Mouse (Mus musculus) lung, embryonic 14.5 days (tissue): ENCODE results near the gene Ddx19b. TPM values are rescaled to one million over a fixed set of nuclear protein-coding genes. Genes with fewer than 3 reads are reported as not detected.

Experiments
- ATAC-seq: fragments of 200-750 bp; cut with Nextera tagmentation; 2 replicates; pipeline ENCODE4 v1.8.0; 2017; ENCODE audit warnings: mild to moderate bottlenecking, moderate TSS enrichment, moderate library complexity; ENCODE audit not compliant: insufficient read depth
- DNase-seq: peaks from one replicate; pipeline ENCODE4 v3.0.0-alpha.2; 2015
- H3K27ac ChIP-seq: fragments of 300-500 bp; sonication (generic); 2 replicates; pipeline ENCODE4 v1.5.1; 2014; ENCODE audit warnings: low read depth, mild to moderate bottlenecking, moderate library complexity
- H3K27me3 ChIP-seq: fragments of 300-500 bp; sonication (generic); 2 replicates; pipeline ENCODE4 v1.6.1; 2014; ENCODE audit warnings: low read length, control low read depth; ENCODE audit not compliant: insufficient read depth
- H3K36me3 ChIP-seq: fragments of 300-500 bp; sonication (generic); 2 replicates; pipeline ENCODE4 v1.6.1; 2014; ENCODE audit warnings: control low read depth; ENCODE audit not compliant: insufficient read depth
- H3K4me1 ChIP-seq: fragments of 300-500 bp; sonication (generic); 2 replicates; pipeline ENCODE4 v1.6.1; 2014; ENCODE audit warnings: antibody characterized with exemption, control low read depth; ENCODE audit not compliant: insufficient read depth
- H3K4me2 ChIP-seq: fragments of 300-500 bp; sonication (generic); 2 replicates; pipeline ENCODE4 v1.6.1; 2014; ENCODE audit warnings: mild to moderate bottlenecking
- H3K4me3 ChIP-seq: fragments of 300-500 bp; sonication (generic); 2 replicates; pipeline ENCODE4 v1.5.1; 2014; ENCODE audit warnings: low read depth, low read length
- H3K9ac ChIP-seq: fragments of 300-500 bp; sonication (generic); 2 replicates; pipeline ENCODE4 v1.6.1; 2014
- H3K9me3 ChIP-seq: fragments of 300-500 bp; sonication (generic); 2 replicates; pipeline ENCODE4 v1.6.1; 2016; ENCODE audit warnings: low read depth, low read length, control low read depth
- CTCF ChIP-seq: IDR thresholded peaks from 2 replicates; pipeline ENCODE4 v1.5.1; 2016; ENCODE audit warnings: antibody characterized with exemption, low read depth
- WGBS: fragments of 180-500 bp; shearing (Covaris S2); extraction: QIAGEN DNeasy Blood & Tissue Kit; methylation state at CpG from one replicate; pipeline ENCODE4 v1.1.7; 2014; 5-methylcytosine and 5-hydroxymethylcytosine counted together
- polyA plus RNA-seq: library from polyadenylated mRNA; unstranded; fragments of >200 nt; fragmentation: Nextera tagmentation; extraction: Ambion mirVana; gene quantifications from 2 replicates; pipeline ENCODE4 v1.2.1, GENCODE M21; 2014

The Ddx19b gene
- polyA plus RNA-seq, 1 experiment from 2014 or later = 7.2 TPM

DNA sequence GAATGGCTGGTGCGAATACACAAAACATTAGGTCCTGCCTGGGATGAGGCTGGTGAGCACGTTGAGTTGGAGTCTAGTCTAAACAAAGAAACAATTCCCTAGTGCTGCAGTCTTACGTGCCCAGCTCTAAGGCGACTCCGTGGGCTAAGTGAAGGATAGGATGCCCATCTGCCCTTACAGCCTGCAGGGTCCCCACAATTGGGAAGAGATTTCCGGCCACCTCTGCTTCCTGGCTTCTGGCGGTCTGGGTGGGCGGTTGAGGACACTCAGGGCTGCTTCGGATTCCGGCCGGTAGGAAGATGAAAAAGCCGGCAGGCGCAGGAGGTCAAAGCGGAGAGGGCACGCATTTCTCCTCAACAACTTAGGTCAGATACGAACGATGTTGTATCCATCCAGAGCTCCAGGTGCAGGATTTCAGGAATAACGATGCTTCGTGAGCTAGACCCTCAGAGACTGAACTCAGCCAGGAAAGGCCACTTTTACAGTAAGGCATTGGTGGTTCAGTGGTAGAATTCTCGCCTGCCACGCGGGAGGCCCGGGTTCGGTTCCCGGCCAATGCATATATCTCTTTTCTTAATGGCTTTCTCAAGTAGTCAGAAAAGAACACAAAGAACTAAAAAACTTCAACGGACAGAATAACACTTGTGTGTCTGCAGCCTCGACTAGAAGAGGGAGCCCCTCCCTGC, 30.7 kb upstream of the Ddx19b start:
- DNase-seq (peak; percentile 96), ATAC-seq (peak; percentile 94)
- Histone ChIP-seq H3K4me2 (peak overlapping the region; percentile 78), H3K4me3 (peak overlapping the region; percentile 65), H3K4me1 (no peaks in the 10 kb centered on the region; the same call in 1 of the 2 replicates), H3K9me3 (no peaks in the 10 kb centered on the region), H3K27me3 (no peaks in the 10 kb centered on the region), H3K36me3 (peaks cover 14% of the 10 kb centered on the region), H3K9ac (peak overlapping the region; percentile 56), H3K27ac (peak overlapping the region; percentile 26; the same call in 1 of the 2 replicates)
- under 1% methylated on average over 27 of the region's 27 CpGs for WGBS
- TF ChIP-seq CTCF = no peak

GRCm38 (mm10) chr8:111061688-111062071, 30.1 kb upstream of the Ddx19b start:
- Histone ChIP-seq H3K27ac (peak overlapping the region; percentile 26; the same call in 1 of the 2 replicates), H3K9ac (peak overlapping the region; percentile 56), H3K4me2 (peak overlapping the region; percentile 78), H3K4me3 (peak overlapping the region; percentile 65), H3K4me1 (no peaks in the 10 kb centered on the region; the same call in 1 of the 2 replicates), H3K9me3 (no peaks in the 10 kb centered on the region), H3K36me3 (peaks cover 14% of the 10 kb centered on the region), H3K27me3 (no peaks in the 10 kb centered on the region)
- 2% methylated on average over 14 of the region's 14 CpGs for WGBS
- ATAC-seq = peak; percentile 2; the same call in 1 of the 2 replicates
- DNase-seq = peak; percentile 18
- TF ChIP-seq CTCF = no peak

DNA sequence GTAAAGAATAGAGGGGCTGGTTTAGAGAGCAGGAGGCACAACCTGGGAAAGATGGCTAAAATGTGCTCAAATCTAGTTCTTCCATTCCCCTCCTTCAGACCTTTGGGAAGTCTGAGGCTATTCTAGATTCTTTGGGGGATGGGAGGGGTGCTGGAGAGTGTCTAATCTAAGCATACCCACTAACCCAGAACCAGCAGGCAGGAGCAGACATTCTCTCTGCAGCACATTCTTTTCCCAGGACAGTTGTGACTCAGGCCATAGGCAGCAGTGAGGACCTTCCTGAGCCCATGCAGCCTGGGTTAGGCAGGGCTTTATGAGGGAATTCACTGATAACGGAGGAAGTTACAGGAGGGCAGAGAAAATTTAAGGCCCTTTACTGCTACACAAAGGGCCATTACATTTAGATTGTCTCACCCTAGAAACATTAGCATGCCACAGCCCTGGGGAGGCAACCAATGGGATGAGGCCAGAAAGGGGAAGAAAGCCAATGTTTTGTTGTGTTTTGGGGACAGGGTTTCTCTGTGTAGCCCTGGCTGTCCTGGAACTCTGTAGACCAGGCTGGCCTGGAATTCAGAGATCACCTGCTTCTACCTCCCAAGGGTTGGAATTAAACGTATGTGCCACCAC, 27.5 kb upstream of the Ddx19b start:
- Histone ChIP-seq H3K9me3 (no peaks in the 10 kb centered on the region), H3K9ac (no peak overlapping the region), H3K4me1 (no peaks in the 10 kb centered on the region; the same call in 1 of the 2 replicates), H3K4me2 (no peak overlapping the region), H3K27ac (no peak overlapping the region), H3K36me3 (peaks cover 32% of the 10 kb centered on the region), H3K4me3 (no peak overlapping the region), H3K27me3 (no peaks in the 10 kb centered on the region)
- DNase-seq (no peak), ATAC-seq (no peak)
- TF ChIP-seq CTCF = no peak
- 63% methylated on average over 2 of the region's 2 CpGs for WGBS

GRCm38 (mm10) chr8:111056691-111057293, 25.2 kb upstream of the Ddx19b start:
- WGBS = under 1% methylated on average over 59 of the region's 63 CpGs
- peak; percentile 72 for ATAC-seq
- Histone ChIP-seq H3K9ac (peak overlapping the region; percentile 89), H3K27ac (peak overlapping the region; percentile 86), H3K9me3 (no peaks in the 10 kb centered on the region), H3K36me3 (peaks cover 54% of the 10 kb centered on the region), H3K4me2 (peak overlapping the region; percentile 94), H3K4me3 (peak overlapping the region; percentile 94), H3K4me1 (no peaks in the 10 kb centered on the region; the same call in 1 of the 2 replicates), H3K27me3 (no peaks in the 10 kb centered on the region)
- TF ChIP-seq CTCF = no peak
- DNase-seq = peak; percentile 46

DNA sequence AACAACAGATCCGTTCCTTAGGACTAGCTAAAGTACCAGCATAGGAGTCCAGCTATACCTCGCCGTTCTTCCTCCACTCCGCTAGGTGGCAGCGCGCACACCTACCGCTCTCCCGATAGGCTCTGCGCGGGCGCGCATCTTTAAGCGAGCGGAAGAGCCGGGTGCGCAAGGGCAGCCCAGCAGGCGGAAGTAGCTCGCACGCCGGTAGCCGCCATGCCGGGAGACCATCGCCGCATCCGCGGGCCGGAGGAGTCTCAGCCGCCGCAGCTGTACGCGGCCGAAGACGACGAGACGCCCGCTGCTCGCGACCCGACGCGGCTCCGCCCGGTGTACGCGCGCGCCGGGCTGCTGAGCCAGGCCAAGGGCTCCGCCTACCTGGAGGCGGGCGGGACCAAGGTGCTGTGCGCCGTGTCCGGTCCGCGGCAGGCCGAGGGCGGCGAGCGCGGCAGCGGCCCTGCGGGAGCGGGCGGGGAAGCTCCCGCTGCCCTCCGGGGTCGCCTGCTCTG, 24.7 kb upstream of the Ddx19b start, which contains the start of gene Exosc6:
TSS of gene Exosc6 (plus strand) at position 182 of the 506 bp plus-strand sequence.
- peak; percentile 92 for TF ChIP-seq CTCF
- H3K27ac ChIP-seq = peak within 1 kb of the TSS; percentile 86
- peaks cover 60% of the 10 kb centered on the region for H3K36me3 ChIP-seq
- H3K27me3 ChIP-seq = no peaks in the 10 kb centered on the region
- H3K4me3 ChIP-seq = peak within 1 kb of the TSS; percentile 94
- under 1% methylated on average over 62 of the region's 68 CpGs for WGBS
- H3K9me3 ChIP-seq = no peaks in the 10 kb centered on the region
- peak; percentile 95 for ATAC-seq
- peak within 1 kb of the TSS; percentile 89 for H3K9ac ChIP-seq
- peak within 1 kb of the TSS; percentile 94 for H3K4me2 ChIP-seq
- DNase-seq = peak; percentile 98
- H3K4me1 ChIP-seq = no peaks in the 10 kb centered on the region; the same call in 1 of the 2 replicates

DNA sequence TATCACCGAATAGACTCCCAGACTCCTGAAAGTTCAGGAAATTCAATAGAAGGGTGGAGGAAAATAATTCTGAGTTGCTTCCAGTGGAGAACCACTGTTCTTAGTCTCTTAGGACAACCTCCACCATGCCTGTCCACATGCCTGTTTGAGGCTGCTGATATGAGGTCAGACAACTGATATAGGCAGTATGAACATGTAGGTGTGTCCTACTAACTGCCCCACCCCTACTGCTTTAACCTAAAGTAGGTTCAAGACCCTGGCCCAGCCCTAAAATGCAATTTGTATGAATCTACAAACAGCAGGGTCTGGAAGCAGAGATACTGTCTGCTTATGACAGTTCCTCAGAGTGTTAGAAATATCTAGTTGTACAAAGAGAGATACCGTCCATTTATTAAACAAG, 24.1 kb upstream of the Ddx19b start:
- TF ChIP-seq CTCF = no peak
- Histone ChIP-seq H3K27ac (no peak overlapping the region), H3K36me3 (peaks cover 66% of the 10 kb centered on the region), H3K4me2 (no peak overlapping the region), H3K9me3 (no peaks in the 10 kb centered on the region), H3K27me3 (no peaks in the 10 kb centered on the region), H3K9ac (no peak overlapping the region), H3K4me1 (no peaks in the 10 kb centered on the region; the same call in 1 of the 2 replicates), H3K4me3 (peak overlapping the region; percentile 94; the same call in 1 of the 2 replicates)
- DNase-seq (no peak), ATAC-seq (peak; percentile 8)
- 61% methylated on average over 2 of the region's 2 CpGs for WGBS
